Mouse (Mus musculus) MEL (cell line): Measurements from ENCODE around the gene Krtap7-1.

Experiments
- CTCF ChIP-seq, 3 experiments: IDR thresholded peaks in 2 of 3; conservative IDR thresholded peaks in 1 of 3; 2 replicates each; pipeline ENCODE4 v1.5.1; 2011 to 2012; ENCODE audit warnings: low read length in 3 of 3, low read depth in 2 of 3, mild to moderate bottlenecking in 2 of 3, improper control_type of control experiment in 1 of 3, inconsistent platforms in 1 of 3, mixed read lengths in 1 of 3, moderate library complexity in 1 of 3; ENCODE audit not compliant: control insufficient read depth in 1 of 3, insufficient read depth in 1 of 3, poor library complexity in 1 of 3, severe bottlenecking in 1 of 3
- E2F4 ChIP-seq: IDR thresholded peaks from 2 replicates; pipeline ENCODE4 v1.6.1; 2011; ENCODE audit warnings: low read depth, low read length, improper control_type of control experiment, borderline replicate concordance
- GATA1 ChIP-seq: IDR thresholded peaks from 2 replicates; pipeline ENCODE4 v1.6.1; 2011; ENCODE audit warnings: low read depth, low read length, improper control_type of control experiment
- HCFC1 ChIP-seq: IDR thresholded peaks from 2 replicates; pipeline ENCODE4 v1.6.1; 2012; ENCODE audit warnings: low read depth, mild to moderate bottlenecking, inconsistent platforms, low read length, improper control_type of control experiment, moderate library complexity
- MAX ChIP-seq: IDR thresholded peaks from 2 replicates; pipeline ENCODE4 v1.6.1; 2011; ENCODE audit warnings: low read length, improper control_type of control experiment
- MYB ChIP-seq: IDR thresholded peaks from 2 replicates; pipeline ENCODE4 v1.6.1; 2011; ENCODE audit warnings: mild to moderate bottlenecking, low read depth, low read length, improper control_type of control experiment
- POLR2A ChIP-seq, 2 experiments: IDR thresholded peaks; 2 replicates each; pipeline ENCODE4 v1.6.1; 2011 to 2012; ENCODE audit warnings: low read length in 2 of 2, mild to moderate bottlenecking in 2 of 2, control low read depth in 1 of 2, improper control_type of control experiment in 1 of 2, low read depth in 1 of 2, moderate library complexity in 1 of 2; ENCODE audit not compliant: control insufficient read depth in 1 of 2, insufficient read depth in 1 of 2, poor library complexity in 1 of 2
- UBTF ChIP-seq: IDR thresholded peaks from 2 replicates; pipeline ENCODE4 v1.6.1; 2012; ENCODE audit warnings: low read depth, mild to moderate bottlenecking, inconsistent platforms, low read length, improper control_type of control experiment, moderate library complexity, borderline replicate concordance; ENCODE audit not compliant: insufficient read depth
- USF1 ChIP-seq: IDR thresholded peaks from 2 replicates; pipeline ENCODE4 v1.6.1; 2014; ENCODE audit warnings: low read depth, mild to moderate bottlenecking, inconsistent platforms, low read length, improper control_type of control experiment, moderate library complexity

DNA sequence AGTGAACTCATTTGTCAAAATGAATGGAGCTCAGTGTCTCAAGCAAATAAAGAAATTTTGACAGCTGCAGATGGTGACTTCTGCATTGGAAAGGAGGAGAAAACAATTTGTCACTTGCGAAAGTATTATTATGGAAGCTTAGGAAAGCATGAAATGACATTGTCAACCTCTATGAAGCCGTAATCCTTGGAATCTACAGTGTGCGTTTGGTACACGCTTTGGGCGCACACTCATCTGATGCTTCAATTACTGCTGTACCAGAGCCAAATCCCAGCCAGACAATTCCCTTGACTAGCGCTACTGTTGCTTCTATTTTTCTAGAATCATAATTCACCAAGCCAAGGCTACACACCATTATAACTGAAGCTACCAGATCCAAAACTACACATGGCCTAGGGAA lies 29.2 kb upstream of the Krtap7-1 start:
- TF ChIP-seq POLR2A (IDR thresholded peaks at IDR 0.05; ENCODE audit: control insufficient read depth in 1 of 2, insufficient read depth in 1 of 2, low read depth in 1 of 2, low read length in 2 of 2, poor library complexity in 1 of 2) (no peak), GATA1 (no peak), CTCF (IDR thresholded peaks at IDR 0.05 in 2 of 3, conservative IDR thresholded peaks at IDR 0.05 in 1 of 3; ENCODE audit: control insufficient read depth in 1 of 3, insufficient read depth in 1 of 3, low read depth in 2 of 3, low read length in 3 of 3, poor library complexity in 1 of 3, severe bottlenecking in 1 of 3) (no peak), UBTF (no peak), E2F4 (no peak), USF1 (no peak), MYB (no peak), HCFC1 (no peak), MAX (no peak)
